Mouse (Mus musculus): ENCODE results near the gene Ufsp2.
A peak's percentile ranks its signal among the peaks of the same experiment; 100 is the strongest.

Ufsp2 gene

DNA sequence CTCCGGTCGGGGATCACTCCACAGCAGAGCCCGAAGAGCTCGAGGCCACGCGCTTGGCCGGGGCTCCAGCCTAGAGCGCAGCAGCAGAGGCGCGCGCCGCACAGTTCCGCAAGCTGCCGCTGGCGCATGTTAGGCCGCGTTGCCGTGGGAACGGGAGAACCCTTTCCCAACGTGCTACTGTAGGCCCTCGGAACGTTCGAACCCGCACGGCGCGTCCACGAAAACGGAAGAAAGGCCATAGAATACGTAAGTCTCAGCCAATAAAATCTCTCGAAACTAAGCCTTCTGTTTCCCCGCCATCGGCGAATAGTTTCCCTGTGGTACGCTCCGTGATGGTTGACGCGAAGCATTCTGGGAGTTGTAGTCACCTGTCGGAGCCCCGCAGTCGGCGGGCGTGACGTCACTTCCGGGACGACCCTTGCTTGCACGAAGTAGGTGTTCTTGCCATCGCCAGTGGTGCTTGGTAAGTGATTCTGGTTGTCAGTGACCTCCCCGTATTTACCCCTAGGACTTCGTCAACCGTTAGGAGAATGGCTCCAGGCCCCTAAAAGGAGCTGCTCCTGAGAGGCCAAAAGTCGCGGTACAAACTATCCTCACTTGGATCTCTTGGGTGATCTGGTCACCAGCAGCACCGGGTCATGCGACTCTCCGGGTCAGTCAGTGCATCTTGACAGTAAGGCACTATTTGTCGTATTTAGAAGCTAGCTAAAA, at the start of gene Ufsp2, which contains the start of gene 1700029J07Rik:
Ufsp2 (plus strand) TSS at position 403 of the 711 bp plus-strand sequence.
1700029J07Rik (minus strand) TSS at position 127 of the 711 bp plus-strand sequence.
- DNase-seq (ENCODE audit: low read depth, low spot score) = peak; percentile 99

DNA sequence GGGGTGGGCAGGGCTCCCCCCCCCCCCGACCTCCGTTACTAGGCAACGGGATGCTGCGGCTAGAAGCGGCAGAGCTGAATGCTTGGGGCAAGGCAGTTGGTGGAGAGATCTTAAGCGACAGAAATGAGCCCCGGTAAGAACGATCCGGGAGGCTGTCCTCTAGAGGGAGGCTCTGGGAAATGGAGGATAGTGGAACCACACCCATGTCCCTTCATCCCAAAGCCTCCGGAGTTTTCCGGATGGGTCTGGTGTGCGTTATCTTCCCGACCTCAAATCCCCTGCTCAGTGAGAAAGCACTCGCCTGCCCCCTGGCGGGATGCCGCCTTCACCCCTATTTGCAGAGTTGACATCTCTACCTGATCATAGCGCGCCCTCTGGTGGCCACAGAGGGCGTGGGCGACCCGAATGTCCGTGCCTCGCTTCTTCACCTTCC, 40.7 kb upstream of the Ufsp2 start, which contains the start of gene Ccdc110:
Ccdc110 (plus strand) TSS at position 38 of the 433 bp plus-strand sequence.
- DNase-seq (ENCODE audit: low read depth, low spot score) = peak; percentile 87

DNA sequence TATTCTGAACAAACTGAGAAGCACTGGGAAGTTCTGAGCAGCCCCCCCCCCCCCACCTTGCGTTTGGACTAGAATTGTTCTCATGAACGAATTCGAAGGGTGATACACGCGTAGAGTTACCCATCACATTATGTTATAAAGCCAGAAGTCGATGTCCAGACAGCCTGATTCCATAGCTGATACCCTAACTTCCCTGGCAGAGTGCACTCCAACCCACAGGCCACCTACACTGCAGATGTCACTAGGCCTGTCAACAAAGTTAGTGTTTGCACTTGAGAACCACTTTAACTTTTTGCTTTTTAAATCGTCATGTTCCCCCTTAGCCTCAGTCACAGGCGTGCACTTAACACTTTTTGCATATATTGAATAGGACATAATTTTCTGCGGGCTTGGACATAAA, 38.3 kb upstream of the Ufsp2 start:
- no peak for DNase-seq (ENCODE audit: low read depth, low spot score)

DNA sequence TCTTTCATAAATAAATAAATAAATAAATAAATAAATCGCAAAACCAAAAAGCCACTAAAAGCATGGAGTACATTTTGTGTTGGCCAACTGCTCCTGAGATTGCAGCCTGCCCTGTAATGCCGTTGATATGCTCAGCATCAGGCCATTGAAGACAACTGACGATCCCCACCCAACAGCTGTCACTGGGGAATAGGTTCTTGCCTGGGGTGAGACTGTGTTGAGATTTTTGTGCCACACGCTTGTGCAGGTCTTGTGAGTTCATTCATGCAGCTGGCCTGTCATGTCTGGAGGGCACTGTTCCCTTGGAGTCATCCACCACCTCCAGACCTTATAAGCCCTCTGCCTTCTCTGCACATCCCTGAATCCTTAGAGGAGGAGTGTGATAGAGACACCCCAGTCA, 29.0 kb upstream of the Ufsp2 start:
- no peak for DNase-seq (ENCODE audit: low read depth, low spot score)

DNA sequence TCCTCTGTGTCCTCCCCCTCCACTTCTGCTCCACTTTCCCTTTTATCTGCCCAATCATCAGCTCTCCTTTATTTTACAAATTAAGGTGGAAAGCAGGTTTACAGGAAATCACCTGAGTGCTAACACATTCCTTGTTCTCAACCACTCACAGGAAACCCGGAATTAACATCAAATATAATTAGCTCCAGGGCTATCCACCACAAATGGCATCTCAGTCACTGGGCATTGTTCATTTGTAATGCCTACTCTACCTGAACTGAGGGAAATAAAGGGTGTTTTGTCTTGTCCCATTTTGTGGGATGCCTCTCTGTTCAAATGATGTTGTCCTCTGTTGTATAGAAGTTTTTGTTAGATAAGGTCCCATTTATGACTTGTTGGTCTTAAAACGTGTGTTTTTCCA, 24.7 kb upstream of the Ufsp2 start:
- no peak for DNase-seq (ENCODE audit: low read depth, low spot score)

DNA sequence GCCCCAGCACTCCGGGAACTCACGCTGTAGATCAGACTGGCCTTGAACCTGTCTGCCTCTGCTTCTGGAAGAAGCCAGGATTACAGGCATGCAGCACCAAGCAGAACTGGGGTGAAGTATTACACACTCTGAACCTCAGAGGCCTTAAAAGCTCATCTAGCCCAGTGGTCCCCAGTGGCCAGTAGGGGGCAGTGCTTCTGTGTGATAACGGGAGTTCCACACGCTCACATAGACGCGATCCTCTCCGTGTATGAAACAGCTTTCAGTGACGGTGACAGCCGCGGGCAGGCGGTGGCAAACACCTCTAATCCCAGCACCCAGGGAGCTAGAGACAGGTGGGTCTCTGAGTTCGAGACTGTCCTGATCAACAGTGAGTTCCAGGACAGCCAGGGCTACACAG, 4.4 kb upstream of the Ufsp2 start:
- DNase-seq (ENCODE audit: low read depth, low spot score) = no peak

DNA sequence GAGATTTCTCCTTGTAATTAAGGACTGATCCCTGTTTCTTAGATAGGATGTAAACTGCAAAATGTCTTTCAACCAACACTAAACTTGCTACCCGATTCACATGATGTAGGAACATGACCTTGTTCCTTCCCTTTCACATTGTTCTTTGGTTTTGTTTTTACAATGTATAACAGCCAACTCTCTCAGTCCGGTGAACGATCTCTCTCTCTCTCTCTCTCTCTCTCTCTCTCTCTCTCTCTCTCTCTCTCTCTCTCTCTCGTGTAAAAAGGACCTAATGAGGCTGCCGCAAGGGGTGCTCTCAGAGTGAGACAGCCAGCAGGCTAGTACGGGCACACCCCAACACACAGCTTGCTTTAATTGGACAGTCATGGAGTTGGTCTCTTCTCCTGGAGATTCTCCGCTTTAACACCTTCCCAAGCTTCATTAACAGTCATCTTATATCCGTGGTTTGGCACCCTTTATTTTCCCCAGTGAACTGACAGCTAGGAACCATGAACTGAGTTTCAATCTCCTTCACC, 1.3 kb upstream of the Ufsp2 start:
- DNase-seq (ENCODE audit: low read depth, low spot score) = no peak

DNA sequence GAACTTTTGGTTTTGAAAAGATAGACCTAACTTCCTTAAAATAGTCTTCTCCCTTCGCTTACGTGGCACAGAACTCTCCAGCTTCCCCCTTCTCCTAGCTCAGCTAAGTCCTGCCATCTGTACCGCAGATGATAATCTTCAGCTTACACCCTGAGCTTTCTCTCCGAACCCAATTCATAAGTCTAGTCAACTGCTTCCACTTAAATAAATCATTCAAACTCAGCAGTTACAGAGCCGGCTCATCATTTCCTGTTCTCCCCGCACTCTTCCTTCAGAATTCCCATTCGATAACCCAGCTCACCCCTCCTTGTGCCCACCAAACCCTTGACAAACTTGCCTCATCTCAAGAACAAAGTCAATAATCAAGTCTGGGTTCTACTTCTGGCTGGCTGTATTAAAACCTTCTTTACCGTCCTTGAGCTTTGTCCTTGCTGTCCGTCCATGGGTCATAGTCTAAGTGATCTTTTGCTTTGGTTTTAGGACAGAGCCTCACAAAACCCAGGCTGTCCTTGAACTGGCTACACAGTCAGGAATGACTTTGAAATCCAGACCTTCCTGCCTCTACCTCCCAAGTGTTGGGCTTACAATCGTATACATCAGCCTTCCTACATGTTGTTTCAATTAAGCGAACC, 625 bp downstream of the Ufsp2 start:
- no peak for DNase-seq (ENCODE audit: low read depth, low spot score)

DNA sequence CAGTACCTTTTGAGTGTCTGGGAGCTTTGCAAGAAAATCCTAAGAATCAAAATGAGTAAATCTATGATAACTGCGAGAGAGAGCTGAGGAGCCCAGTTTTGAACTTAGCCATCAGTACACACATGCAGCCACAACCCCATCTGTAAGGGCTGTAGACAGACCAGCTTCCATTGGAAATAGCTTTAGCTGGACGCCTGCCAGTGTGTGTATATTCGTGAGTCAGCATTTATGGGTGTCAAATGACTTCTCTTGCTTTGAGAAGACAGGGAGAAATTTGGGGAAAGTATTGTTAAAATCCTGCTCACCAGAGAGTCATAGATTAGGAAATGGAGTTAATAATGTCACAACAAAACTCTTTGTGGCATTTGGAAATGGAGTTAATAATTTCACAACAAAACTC, 11.3 kb downstream of the Ufsp2 start:
- DNase-seq (ENCODE audit: low read depth, low spot score) = no peak

DNA sequence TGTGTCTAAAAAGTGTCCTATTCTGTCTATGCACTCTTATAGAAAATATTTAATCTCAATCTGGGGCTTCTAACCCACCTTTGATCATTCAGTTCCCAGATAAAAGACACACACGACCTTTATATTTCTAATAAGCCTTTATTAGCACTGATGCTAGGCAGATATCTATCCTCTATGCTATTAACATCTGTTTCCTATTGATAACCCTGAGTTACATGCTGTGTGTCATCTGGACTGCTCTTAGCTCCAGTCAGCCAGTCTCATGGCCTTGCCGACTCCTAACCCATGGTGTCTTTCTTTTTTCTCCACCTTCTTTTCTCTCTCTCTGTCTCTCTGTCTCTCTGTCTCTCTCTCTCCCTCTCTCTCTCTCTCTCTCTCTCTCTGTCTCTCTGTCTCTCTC, 12.9 kb downstream of the Ufsp2 start:
- DNase-seq (ENCODE audit: low read depth, low spot score) = no peak

DNA sequence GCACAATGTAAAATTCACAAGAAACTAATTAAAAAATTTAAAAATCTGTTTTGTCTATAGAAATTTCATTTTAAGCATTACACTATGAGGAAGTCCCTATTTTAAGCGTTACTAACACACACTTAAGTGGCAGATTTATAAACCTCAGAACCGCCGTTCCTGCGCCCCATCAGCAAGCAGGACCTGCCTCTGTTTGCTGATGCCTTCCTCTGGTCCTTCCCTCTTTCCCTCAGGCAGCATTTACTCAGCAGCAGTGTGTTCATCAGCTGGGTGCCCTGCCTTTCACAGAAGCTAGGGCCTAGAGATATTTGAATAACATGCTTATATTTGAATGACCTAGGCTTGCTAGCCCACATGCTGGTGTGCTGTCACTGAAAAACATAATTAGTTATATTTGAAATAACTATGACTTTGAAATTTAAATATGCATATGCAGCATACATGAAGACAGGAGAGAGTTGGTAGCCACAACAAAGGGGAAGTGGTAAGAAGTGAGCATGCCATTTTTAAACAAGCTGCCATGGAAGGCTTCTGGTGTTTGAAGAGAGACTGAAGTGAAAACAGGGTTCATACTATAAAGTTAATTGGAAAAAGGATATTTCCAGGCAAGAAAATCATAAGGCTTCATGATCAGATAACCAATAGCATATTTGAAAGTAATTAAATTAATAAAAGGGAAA, 15.4 kb downstream of the Ufsp2 start:
- no peak for DNase-seq (ENCODE audit: low read depth, low spot score)

DNA sequence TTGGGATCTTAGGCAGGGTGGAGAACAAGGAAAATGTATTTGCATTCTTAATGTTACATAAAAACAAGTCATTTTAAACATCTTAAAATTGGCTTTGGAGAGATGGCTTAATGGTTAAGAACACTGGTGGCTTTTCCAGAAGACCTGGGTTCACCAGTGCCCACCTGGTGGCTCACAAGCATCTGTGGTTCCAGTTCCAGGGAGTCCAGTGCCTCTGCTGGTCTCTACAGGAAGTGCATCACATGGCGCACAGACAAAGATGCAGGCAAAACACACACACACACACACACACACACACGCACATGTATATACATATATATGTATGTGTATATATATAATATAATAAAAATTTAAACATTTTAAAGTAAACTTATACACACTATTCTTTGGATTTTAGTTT, 18.8 kb downstream of the Ufsp2 start:
- no peak for DNase-seq (ENCODE audit: low read depth, low spot score)

DNA sequence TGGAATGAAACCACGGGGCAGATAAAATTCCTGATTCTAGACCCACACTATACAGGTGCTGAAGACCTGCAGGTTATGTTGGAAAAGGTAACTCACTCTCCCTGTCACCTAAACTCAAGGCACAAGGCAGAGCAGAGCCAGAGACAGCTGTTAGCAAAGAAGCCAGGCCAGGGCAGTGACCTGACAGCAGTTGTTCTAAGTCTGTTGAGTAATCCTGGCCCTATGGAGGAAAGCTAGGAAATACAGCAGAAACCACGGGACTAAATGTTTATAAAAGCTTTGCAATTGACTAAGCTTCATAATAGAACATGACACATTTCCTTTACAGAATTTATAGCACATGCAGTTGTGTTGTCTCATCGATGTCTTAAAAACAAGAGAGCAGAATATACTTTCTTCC, 20.2 kb downstream of the Ufsp2 start:
- DNase-seq (ENCODE audit: low read depth, low spot score) = no peak

DNA sequence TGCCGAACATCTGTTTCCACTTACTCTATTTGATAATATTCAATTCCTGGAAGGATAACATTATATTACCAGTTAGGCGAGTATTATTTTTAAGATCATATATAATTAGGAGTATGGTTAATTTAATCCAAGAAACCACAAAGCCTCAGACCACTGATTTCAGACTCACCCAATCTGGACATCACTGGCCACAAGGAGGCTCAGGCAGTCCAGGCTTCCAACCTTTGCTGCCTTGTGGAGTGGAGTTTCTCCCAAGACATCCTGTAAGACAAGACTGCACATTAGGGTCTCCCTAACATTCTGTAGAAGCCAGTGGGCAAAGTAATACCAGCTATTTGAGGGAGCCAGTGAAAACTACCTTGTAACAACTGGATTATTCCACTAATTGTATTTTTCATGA, 22.9 kb downstream of the Ufsp2 start:
- DNase-seq (ENCODE audit: low read depth, low spot score) = no peak

DNA sequence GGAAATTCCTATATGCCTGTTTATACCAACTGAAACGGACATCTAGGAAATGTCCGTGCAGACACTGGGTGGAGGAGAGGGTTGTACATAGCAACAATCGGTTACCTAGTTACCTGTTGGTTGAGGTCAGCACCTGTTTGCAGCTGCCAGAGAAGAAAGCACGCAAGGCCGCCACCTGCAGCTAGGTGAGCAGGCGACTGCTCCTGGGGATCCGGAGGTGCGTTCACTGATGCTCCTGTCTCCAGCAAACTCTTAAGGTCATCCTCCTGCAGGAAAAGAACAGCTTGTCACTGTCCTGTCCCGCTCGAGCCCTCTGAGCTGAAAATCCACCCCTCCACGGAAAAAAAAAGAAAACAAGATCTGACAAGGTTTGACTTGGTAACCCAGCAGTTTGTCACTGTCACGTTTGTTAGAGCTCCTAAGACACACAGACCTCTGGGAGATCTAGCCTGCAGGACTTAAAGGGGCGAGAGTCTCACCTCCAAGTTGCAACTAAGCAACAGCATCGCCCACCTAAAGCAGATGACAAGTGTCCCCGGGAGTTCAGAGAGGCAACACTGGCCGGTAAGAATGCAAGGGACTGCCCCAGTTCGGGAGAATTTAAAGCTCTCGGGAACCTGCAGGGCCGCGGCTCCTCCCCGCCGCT, 23.9 kb downstream of the Ufsp2 start, which contains the start of gene Lrp2bp:
Lrp2bp (plus strand) TSS at position 166 of the 646 bp plus-strand sequence.
- no peak for DNase-seq (ENCODE audit: low read depth, low spot score)

DNA sequence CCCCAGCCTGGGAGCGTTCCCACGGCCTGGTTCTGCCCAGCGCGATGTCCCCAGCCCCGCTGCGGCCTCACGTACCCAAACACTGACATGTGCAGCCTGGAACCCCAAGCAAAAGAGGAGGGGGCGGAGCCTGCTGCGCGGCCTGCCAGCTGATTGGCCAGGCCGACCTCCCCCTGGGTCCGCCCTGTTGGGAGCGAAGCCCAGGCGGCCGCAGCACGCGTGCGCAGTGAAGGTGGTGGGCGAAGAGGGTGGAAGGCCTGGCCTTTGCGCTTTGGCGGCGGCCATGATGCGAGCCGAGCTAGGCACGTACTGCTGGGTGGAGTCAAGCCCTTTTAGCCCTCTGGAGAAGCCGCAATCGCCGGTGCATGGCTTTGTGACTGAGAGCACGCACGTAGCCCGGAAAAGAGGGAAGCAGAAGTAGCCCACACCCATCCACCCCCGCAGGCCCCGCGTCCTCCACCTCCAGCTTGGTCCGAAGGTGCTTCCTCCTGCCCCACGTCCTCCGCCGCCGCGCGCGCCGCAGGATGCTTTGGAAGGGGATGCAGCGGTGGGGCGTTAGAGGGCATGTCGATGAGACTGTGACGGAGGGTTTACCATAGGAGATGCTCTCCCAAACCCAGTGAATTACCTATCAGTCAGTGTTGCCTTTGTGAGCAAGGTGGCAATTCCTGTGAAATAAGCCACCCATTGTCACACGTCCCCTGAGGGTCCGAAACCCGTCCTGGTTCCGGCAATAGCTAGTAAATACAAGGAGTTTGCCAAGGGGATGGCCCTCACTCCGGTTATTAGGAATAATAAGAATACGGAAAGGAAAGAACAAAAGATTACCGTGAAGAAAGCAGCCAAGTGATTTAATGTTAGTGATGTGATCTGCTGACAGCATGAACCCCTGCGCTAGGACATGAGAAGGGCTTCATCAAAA, 24.7 kb downstream of the Ufsp2 start:
- peak; percentile 95 for DNase-seq (ENCODE audit: low read depth, low spot score)

DNA sequence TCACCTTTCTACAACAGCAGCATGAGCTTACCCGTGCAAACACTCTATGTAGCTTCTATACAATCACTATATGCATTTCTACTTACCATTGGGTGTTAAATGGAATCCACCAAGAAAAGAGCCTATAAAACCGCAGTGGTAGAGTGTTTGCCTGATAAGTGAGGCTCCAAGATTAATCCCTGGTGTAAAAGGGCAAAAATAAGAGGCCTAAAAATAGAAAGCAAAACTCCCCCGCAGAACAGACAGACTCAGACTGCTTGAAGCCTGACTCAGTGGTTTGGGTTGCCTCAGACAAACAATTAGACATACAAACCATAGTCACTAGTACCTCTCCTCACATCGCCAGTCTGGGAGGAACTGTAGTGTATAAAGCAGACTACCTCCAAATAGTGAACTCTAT, 30.3 kb downstream of the Ufsp2 start, which contains the start of gene Ankrd37:
Ankrd37 (minus strand) TSS at position 112 of the 400 bp plus-strand sequence.
- DNase-seq (ENCODE audit: low read depth, low spot score) = no peak

DNA sequence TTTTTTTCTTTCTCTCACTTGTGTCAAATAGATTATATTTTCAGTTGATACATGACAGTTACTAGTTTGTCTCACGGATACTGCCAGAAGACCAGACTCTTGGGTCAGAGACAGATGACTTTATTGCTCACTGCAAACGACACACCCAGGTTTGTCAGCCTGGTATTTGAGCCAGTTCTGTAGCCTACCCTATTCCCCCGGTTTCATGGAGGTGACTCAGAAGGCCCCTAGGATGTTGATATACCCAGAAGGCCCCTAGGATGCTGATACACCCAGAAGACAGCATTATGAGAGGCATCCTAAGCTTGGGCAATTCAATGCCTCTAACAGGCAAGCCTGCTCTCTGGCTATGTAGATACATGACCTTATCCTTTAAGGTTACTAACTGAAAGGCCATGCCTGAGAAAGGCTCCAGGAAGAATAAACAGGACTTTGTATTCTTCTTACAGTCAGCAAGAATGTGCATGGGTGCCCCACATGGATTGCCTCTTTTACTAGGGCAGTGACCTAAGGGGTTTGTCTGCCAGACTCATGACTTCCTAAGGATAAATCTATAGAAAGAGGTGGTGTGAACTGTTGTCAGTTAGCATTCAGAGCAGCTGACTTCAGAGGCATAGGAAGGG, 31.8 kb downstream of the Ufsp2 start:
- no peak for DNase-seq (ENCODE audit: low read depth, low spot score)

DNA sequence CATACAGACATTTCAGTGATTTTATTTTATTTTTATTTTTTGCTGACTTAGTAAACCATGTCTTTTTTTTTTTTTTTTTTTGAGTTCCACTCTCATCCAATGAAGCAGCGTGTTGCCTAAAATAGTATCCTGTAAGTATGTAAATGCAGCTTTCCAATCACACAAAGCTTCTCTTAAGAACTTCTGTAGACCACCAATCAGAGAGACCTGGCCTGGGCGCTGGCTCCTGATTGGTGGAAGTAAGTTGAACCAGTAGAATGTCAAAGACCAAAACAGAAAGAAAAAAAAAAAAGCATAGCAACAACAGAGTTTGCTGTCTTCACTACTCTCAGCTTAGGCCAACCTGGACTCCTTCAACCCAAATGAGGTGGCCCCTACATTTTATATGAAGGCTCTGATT, 35.0 kb downstream of the Ufsp2 start:
- no peak for DNase-seq (ENCODE audit: low read depth, low spot score)

Measured in telencephalon, adult 2 months (tissue).